Mouse (Mus musculus): ENCODE data around the gene Mtfr1l. TPM values are rescaled to one million over a fixed set of nuclear protein-coding genes. Genes with fewer than 3 reads are reported as not detected.

The Mtfr1l gene
- polyA plus RNA-seq (2015; fragmentation: Nextera tagmentation; extraction: Ambion mirVana) = 112 and 115 TPM in 2 replicates

DNA sequence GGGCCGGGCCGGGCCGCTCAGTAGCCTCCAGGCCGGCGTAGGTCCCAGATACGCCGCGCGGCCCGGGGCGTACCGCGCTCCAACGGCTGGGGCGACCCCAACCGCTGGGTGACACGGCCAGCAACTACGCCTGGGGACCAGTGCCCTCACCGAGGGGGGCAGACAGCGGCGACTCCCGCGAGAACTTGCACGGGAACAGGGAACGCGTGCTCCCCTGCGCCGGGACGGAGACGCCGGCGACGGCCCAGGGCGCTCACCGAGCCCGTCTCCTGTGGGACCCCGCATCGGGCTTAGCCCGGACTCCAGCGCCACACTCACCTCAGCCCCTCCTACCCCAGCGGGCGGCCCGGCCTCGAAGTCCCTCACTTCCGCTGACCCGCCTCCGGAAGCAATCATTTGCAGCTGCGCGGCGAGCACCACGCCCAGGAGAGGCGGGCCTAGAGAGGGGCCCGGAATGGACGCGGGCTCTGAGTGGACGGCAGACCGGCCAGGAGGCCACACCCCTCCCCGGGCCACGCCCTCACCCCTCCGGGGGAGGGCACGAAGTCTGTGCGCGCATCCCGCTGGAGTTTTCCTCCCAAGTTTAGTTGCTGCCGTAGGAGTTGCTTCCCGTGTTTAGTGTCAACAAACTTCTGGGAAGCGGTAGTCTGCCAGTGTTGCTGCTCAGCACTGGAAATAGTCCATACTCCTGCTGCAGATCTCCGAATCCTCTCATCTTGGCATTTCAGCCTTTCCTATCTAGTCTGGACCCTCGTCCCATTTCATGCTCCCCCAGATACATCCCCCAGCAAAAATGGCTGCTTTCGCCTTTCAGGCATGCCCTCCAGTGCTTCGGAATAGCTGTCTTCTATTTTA is at the start of gene Mtfr1l:
Mtfr1l (minus strand) TSS at position 456 of the 855 bp plus-strand sequence.
- H3K36me3 ChIP-seq = peaks cover 40% of the 10 kb centered on the region
- peak within 1 kb of the TSS; percentile 88 for H3K27ac ChIP-seq
- peak within 1 kb of the TSS; percentile 70 for H3K9ac ChIP-seq
- peak within 1 kb of the TSS; percentile 65 for H3K4me3 ChIP-seq (replicated peaks)
- peaks cover 22% of the 10 kb centered on the region for H3K4me1 ChIP-seq
- no peaks in the 10 kb centered on the region for H3K9me3 ChIP-seq (replicated peaks)
- no peaks in the 10 kb centered on the region for H3K27me3 ChIP-seq
- WGBS = under 1% methylated on average over 70 of the region's 71 CpGs
- peak within 1 kb of the TSS; percentile 82 for H3K4me2 ChIP-seq
- peak; percentile 97 for ATAC-seq (replicated peaks; ENCODE audit: low FRiP score)

DNA sequence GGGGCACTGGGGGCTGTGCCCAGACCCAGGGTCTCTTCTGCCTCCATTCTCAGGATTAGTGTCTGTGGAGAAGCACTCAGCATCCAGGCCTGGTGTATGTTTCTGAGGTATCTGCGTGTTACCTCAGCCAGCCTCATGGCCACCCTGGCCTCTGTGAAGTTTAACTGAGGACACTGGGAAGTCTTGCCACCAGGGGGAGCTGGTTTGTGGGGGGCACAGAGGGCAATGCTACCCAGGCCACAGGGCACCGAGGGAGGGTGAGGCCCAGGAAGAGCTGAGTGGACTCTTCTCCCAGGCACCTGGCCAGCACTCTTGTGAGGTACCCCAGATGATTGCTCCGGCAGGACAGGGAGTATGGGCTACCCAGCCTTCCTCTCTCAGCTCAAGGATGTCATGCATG is 48.3 kb upstream of the Mtfr1l start:
- WGBS = 66% methylated on average over 3 of the region's 3 CpGs
- Histone ChIP-seq H3K27me3 (no peaks in the 10 kb centered on the region), H3K27ac (no peak overlapping the region), H3K36me3 (no peaks in the 10 kb centered on the region), H3K9me3 (replicated peaks) (no peaks in the 10 kb centered on the region), H3K9ac (no peak overlapping the region), H3K4me2 (no peak overlapping the region), H3K4me3 (replicated peaks) (no peak overlapping the region), H3K4me1 (peaks cover 22% of the 10 kb centered on the region)
- ATAC-seq (replicated peaks; ENCODE audit: low FRiP score) = no peak

DNA sequence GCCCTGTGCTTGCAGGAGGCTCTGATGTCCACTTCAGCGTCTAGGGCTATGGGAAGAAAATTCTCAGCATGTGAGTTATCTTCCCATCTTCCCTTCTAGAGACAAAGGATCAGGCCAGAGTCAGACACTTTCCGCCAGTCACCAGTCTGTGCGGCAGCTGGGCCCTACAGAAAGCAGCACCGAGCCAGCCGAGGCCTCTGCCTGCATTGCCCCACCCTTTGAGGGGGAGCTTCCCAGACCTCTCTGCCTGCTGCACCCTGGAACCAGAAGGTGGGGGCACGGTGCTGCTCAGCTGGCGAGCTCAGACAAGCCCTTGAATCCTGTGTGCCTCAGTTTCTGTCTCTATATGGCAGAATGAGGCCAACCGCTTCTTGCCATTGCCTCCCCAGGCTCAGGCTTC is 46.2 kb upstream of the Mtfr1l start:
- whole genome bisulfite sequencing = 57% methylated on average over 8 of the region's 8 CpGs
- ATAC-seq (replicated peaks; ENCODE audit: low FRiP score) = no peak
- Histone ChIP-seq H3K4me1 (peaks cover 20% of the 10 kb centered on the region), H3K4me2 (no peak overlapping the region), H3K27me3 (no peaks in the 10 kb centered on the region), H3K27ac (no peak overlapping the region), H3K36me3 (no peaks in the 10 kb centered on the region), H3K4me3 (replicated peaks) (no peak overlapping the region), H3K9ac (no peak overlapping the region), H3K9me3 (replicated peaks) (no peaks in the 10 kb centered on the region)

DNA sequence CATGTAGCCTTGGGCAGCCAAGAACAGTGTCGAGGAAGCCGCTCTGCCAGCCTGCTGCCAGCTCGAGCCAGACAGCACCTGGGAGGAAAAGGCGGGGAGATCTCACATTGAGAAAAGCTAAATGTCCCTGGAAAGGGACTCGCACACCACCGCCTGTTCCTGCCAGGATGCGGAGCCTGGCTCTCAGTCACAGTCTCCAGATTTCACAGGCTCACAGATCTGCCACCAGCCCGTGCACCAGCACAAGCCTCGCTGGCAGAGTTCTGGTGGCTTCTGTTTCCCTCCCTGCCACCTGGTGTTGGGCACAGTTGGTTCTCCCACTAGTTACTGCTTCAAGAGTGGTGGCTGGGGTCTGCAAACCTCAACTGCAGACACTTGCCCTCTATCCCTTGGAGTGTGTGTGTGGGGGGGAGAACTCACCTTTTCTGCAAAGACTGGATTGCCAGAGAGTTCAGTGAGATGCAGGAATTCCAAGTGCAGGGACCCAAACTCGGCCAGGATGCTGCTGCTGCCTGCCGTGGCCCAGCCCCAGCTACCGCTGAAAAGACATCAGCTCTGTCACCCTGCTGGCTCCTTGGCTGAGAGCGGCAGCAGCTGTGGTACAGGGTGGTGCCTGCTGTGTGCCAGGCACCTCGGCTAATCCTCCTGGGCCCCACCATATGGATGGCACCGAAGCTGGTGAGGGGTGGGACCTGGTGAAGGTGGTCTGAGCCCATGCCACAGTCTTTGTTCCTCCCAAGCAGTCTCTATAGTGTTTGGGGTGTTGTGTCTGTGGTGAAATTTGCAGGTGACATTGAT is 45.4 kb upstream of the Mtfr1l start:
- Histone ChIP-seq H3K4me1 (peaks cover 20% of the 10 kb centered on the region), H3K27ac (no peak overlapping the region), H3K9me3 (replicated peaks) (no peaks in the 10 kb centered on the region), H3K9ac (no peak overlapping the region), H3K4me3 (replicated peaks) (no peak overlapping the region), H3K27me3 (no peaks in the 10 kb centered on the region), H3K36me3 (0 out of 2 replicates have a peak, but pooled peaks cover 1% of the 10 kb centered on the region), H3K4me2 (no peak overlapping the region)
- ATAC-seq (replicated peaks; ENCODE audit: low FRiP score) = no peak
- 79% methylated on average over 15 of the region's 15 CpGs for WGBS

DNA sequence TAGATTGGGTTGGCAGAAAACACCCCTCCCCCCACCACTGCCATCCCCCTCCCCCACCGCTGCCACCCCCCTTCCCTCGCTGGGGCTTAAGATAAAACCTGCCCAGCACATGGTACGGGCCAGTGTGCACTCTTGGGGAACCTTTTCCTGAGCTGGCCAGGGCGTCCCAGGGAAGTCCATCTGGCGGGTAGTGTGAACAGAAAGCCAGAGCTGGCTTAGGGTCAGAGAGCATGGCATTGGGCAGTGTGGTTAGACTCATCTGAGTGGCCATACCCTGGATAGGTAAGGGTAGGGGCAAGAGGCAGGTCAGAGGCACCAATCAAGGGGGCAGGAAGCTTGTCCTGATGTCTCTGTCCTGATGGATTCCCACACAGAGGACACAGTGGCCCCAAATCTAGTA is 44.4 kb upstream of the Mtfr1l start:
- H3K4me3 ChIP-seq (replicated peaks) = no peak overlapping the region
- H3K9ac ChIP-seq = peak overlapping the region; percentile 8; the same call in 1 of the 2 replicates
- H3K27ac ChIP-seq = no peak overlapping the region
- peak overlapping the region; percentile 47 for H3K4me2 ChIP-seq
- H3K36me3 ChIP-seq = 0 out of 2 replicates have a peak, but pooled peaks cover 9% of the 10 kb centered on the region
- H3K4me1 ChIP-seq = peaks cover 20% of the 10 kb centered on the region
- H3K27me3 ChIP-seq = no peaks in the 10 kb centered on the region
- no peaks in the 10 kb centered on the region for H3K9me3 ChIP-seq (replicated peaks)
- peak; percentile 33; the same call in 1 of the 2 replicates for ATAC-seq (replicated peaks; ENCODE audit: low FRiP score)
- WGBS = 22% methylated on average over 5 of the region's 5 CpGs

DNA sequence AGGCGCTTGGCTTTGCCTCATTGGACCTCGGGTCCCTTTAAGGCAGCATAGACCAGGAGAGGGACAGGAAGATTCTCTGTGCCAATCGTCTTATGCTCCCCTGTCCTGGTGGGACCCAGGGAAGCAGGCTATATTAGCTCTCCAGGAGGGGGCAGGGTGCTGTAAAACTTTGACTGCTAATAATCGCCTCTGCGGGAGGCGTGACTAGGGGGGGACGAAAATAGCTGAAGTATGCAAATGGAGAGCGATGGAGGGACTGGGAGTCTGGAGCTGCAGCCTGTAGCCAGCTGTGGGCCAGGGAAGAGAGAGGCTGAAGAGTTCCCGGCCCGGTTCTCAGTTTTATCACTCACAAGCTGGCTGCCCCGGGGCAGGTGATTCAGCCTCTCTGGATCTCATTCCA is 44.0 kb upstream of the Mtfr1l start:
- ATAC-seq (replicated peaks; ENCODE audit: low FRiP score) = peak; percentile 34; the same call in 1 of the 2 replicates
- H3K9ac ChIP-seq = peak overlapping the region; percentile 8; the same call in 1 of the 2 replicates
- WGBS = 8% methylated on average over 11 of the region's 11 CpGs
- H3K4me2 ChIP-seq = peak overlapping the region; percentile 47
- 0 out of 2 replicates have a peak, but pooled peaks cover 9% of the 10 kb centered on the region for H3K36me3 ChIP-seq
- peaks cover 20% of the 10 kb centered on the region for H3K4me1 ChIP-seq
- no peak overlapping the region for H3K27ac ChIP-seq
- no peaks in the 10 kb centered on the region for H3K9me3 ChIP-seq (replicated peaks)
- no peaks in the 10 kb centered on the region for H3K27me3 ChIP-seq
- 0 out of 2 replicates have a peak overlapping the region, but pooled peaks have one; percentile 2 for H3K4me3 ChIP-seq (replicated peaks)

DNA sequence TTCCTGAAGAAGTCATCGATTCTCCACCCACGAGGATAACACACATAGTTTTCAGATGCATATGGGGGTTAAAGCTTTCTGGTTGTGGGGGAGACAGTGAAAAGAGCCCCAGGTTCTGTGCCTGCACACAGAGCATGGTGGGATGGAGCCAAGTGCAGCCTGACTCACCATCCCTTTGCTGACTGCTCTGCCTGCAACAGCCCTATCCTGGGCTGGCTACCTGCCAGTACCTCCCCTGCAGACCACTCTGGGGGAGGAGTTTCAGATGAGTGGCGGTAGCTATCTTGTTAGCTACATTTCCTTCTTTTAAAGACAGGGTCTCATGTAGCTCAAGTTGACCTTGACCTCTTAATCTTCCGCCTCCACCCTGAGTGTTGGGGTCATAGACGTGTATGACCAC is 43.2 kb upstream of the Mtfr1l start:
- ATAC-seq (replicated peaks; ENCODE audit: low FRiP score) = no peak
- Histone ChIP-seq H3K36me3 (0 out of 2 replicates have a peak, but pooled peaks cover 9% of the 10 kb centered on the region), H3K4me3 (replicated peaks) (no peak overlapping the region), H3K4me2 (no peak overlapping the region; the same call in 1 of the 2 replicates), H3K27me3 (no peaks in the 10 kb centered on the region), H3K9ac (no peak overlapping the region), H3K27ac (no peak overlapping the region), H3K9me3 (replicated peaks) (no peaks in the 10 kb centered on the region), H3K4me1 (peaks cover 20% of the 10 kb centered on the region)
- WGBS = 61% methylated on average over 5 of the region's 5 CpGs

DNA sequence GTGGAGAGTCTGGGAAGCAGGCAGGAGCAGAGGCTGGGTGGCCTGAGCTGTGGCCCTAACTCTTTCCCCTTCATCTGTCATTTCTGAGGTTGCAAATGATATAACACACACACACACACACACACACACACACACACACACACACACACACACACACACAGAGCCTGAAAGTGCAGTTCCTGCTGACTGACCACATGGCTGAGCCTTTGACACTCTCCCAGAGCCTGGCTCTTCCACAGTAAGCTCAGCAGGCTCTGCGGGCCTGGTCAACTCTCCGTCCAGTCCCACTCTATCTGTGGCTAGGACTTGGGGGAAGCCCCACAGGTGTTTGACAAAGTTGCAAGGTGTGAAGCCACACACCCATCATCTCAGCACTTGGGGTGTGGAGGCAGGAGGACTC is 42.1 kb upstream of the Mtfr1l start:
- ATAC-seq (replicated peaks; ENCODE audit: low FRiP score) = no peak
- H3K27me3 ChIP-seq = no peaks in the 10 kb centered on the region
- no peak overlapping the region for H3K27ac ChIP-seq
- no peak overlapping the region for H3K4me3 ChIP-seq (replicated peaks)
- WGBS = 74% methylated on average over 2 of the region's 2 CpGs
- peaks cover 20% of the 10 kb centered on the region for H3K4me1 ChIP-seq
- 0 out of 2 replicates have a peak, but pooled peaks cover 9% of the 10 kb centered on the region for H3K36me3 ChIP-seq
- no peak overlapping the region for H3K9ac ChIP-seq
- H3K4me2 ChIP-seq = no peak overlapping the region
- no peaks in the 10 kb centered on the region for H3K9me3 ChIP-seq (replicated peaks)

DNA sequence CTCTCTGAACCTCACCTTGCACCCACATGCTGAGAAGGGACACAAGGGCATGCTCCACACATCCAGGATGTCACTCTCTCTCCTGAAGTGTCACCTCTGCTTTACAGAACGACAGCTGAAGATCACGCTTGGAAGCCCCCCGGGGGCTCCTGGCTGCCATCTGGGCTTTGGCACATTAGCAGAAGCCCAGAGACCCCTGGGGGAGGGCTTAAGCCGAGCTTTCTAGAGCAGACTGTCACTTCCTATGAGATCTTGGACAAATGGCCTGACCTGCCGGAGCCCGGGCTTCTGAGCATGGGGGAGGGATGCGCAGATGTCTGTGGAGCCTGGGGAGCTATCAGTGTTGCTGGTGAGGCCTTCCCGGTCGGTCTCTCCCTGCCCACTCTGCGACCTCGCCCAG is 40.3 kb upstream of the Mtfr1l start:
- H3K4me3 ChIP-seq (replicated peaks) = no peak overlapping the region
- no peaks in the 10 kb centered on the region for H3K9me3 ChIP-seq (replicated peaks)
- no peak overlapping the region for H3K4me2 ChIP-seq
- no peak overlapping the region for H3K27ac ChIP-seq
- 0 out of 2 replicates have a peak, but pooled peaks cover 9% of the 10 kb centered on the region for H3K36me3 ChIP-seq
- H3K27me3 ChIP-seq = no peaks in the 10 kb centered on the region
- H3K9ac ChIP-seq = no peak overlapping the region
- no peak for ATAC-seq (replicated peaks; ENCODE audit: low FRiP score)
- peaks cover 20% of the 10 kb centered on the region for H3K4me1 ChIP-seq
- WGBS = 38% methylated on average over 11 of the region's 11 CpGs

DNA sequence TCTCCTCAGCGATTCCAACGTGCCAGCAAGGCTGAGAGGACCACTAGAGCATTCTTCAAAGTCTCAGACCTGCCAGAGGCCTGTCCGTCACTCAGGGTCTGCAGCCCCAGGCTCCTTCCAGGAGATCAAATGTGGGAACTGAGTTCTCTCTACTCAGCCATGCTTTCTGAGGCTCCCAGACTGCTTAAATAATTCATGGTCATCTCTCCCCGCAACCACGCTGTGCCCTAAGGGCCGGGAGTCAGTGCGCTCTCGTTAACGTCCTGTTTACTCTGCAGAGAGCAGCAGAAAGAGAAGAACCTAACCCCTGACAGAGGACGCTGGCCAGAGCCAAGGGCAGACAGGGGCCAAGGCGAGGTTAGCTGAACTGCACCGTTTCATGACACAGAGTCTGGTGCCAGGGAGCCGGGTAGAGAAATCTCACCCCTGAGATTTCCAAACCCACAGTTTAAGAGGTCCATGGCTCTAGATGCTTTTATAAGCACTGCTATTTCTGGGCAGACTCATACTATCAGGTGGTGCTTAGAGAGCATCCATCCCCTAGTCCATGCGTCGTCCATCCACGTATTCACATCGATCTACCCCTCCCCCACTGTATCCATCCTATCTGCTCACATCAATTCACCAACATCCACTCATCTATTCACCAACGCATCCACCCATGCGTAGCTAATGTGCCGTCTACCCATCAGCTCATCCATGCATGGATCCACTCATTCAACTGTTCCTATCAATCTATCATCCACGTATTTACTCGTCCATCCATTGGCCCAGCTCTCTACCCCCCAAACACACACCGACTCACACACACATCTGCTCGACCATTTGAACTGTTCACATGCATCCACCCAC is 37.5 kb upstream of the Mtfr1l start:
- Histone ChIP-seq H3K27me3 (no peaks in the 10 kb centered on the region), H3K9me3 (replicated peaks) (no peaks in the 10 kb centered on the region), H3K9ac (no peak overlapping the region), H3K36me3 (0 out of 2 replicates have a peak, but pooled peaks cover 9% of the 10 kb centered on the region), H3K4me2 (no peak overlapping the region), H3K4me1 (0 out of 2 replicates have a peak, but pooled peaks cover 2% of the 10 kb centered on the region), H3K4me3 (replicated peaks) (no peak overlapping the region), H3K27ac (no peak overlapping the region)
- 67% methylated on average over 24 of the region's 24 CpGs for WGBS
- no peak for ATAC-seq (replicated peaks; ENCODE audit: low FRiP score)

Measured in kidney, embryonic 15.5 days (tissue).